Mouse (Mus musculus): ENCODE results near the gene Angptl7. TPM values are rescaled to one million over a fixed set of nuclear protein-coding genes. Genes with fewer than 3 reads are reported as not detected.

Gene Angptl7
- polyA plus RNA-seq, 1 experiment from 2014 or later = 0.28 TPM

- Histone ChIP-seq H3K36me3 (ENCODE audit: control insufficient read depth, insufficient read depth, low read length) (peaks cover 83% of the 10 kb centered on the region), H3K4me2 (ENCODE audit: low read length) (no peak overlapping the region), H3K9me3 (ENCODE audit: control insufficient read depth, low read length) (no peaks in the 10 kb centered on the region), H3K27me3 (replicated peaks; ENCODE audit: control insufficient read depth, insufficient read depth, low read length) (no peaks in the 10 kb centered on the region), H3K4me3 (ENCODE audit: low read depth, low read length) (no peak overlapping the region), H3K4me1 (replicated peaks; ENCODE audit: control insufficient read depth, insufficient read depth, low read length) (no peaks in the 10 kb centered on the region), H3K9ac (ENCODE audit: low read length) (no peak overlapping the region), H3K27ac (ENCODE audit: low read depth) (no peak overlapping the region)
- WGBS = 91% methylated on average over 5 of the region's 5 CpGs
- DNase-seq (ENCODE audit: low spot score) (no peak), ATAC-seq (replicated peaks; ENCODE audit: low FRiP score, low TSS enrichment, low read depth) (no peak)
Measured at GRCm38 (mm10) chr4:148455477-148456025, 44.7 kb downstream of the Angptl7 start.

GRCm38 (mm10) chr4:148453707-148454106 is 46.6 kb downstream of the Angptl7 start:
- whole genome bisulfite sequencing = 90% methylated on average over 11 of the region's 11 CpGs
- ATAC-seq (replicated peaks; ENCODE audit: low FRiP score, low TSS enrichment, low read depth) = no peak
- Histone ChIP-seq H3K4me3 (ENCODE audit: low read depth, low read length) (no peak overlapping the region), H3K36me3 (ENCODE audit: control insufficient read depth, insufficient read depth, low read length) (peaks cover 67% of the 10 kb centered on the region), H3K4me2 (ENCODE audit: low read length) (no peak overlapping the region), H3K9me3 (ENCODE audit: control insufficient read depth, low read length) (no peaks in the 10 kb centered on the region), H3K27me3 (replicated peaks; ENCODE audit: control insufficient read depth, insufficient read depth, low read length) (no peaks in the 10 kb centered on the region), H3K4me1 (replicated peaks; ENCODE audit: control insufficient read depth, insufficient read depth, low read length) (peaks cover 7% of the 10 kb centered on the region), H3K27ac (ENCODE audit: low read depth) (no peak overlapping the region), H3K9ac (ENCODE audit: low read length) (no peak overlapping the region)
- no peak for DNase-seq (ENCODE audit: low spot score)

DNA sequence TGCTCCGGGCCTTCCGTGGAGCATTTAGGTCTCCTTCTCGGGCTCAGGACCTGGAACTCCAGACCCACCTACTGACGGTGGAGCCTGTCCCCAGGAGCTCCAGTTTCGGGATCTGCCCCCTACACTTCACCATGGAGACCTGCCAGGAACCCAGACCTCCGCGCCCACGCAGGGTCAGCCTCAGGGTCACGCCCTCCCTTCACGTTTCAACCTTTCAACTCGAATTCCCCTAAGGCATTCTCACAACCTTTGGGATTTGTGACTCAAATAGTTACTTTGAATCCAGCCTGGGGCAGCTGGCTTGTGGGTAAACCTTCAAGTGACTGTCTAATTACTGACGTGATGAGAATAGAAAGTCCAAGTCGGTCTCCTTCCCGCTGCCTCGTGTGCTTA is 51.4 kb downstream of the Angptl7 start:
- no peak overlapping the region; the same call in 1 of the 2 replicates for H3K27ac ChIP-seq (ENCODE audit: low read depth)
- peak overlapping the region; percentile 93 for H3K4me3 ChIP-seq (ENCODE audit: low read depth, low read length)
- no peaks in the 10 kb centered on the region for H3K9me3 ChIP-seq (ENCODE audit: control insufficient read depth, low read length)
- no peaks in the 10 kb centered on the region for H3K27me3 ChIP-seq (replicated peaks; ENCODE audit: control insufficient read depth, insufficient read depth, low read length)
- DNase-seq (ENCODE audit: low spot score) (no peak), ATAC-seq (replicated peaks; ENCODE audit: low FRiP score, low TSS enrichment, low read depth) (no peak; the same call in 1 of the 2 replicates)
- 0% methylated on average over 15 of the region's 15 CpGs for WGBS
- H3K9ac ChIP-seq (ENCODE audit: low read length) = peak overlapping the region; percentile 78
- H3K36me3 ChIP-seq (ENCODE audit: control insufficient read depth, insufficient read depth, low read length) = peaks cover 18% of the 10 kb centered on the region
- H3K4me1 ChIP-seq (replicated peaks; ENCODE audit: control insufficient read depth, insufficient read depth, low read length) = peaks cover 9% of the 10 kb centered on the region
- H3K4me2 ChIP-seq (ENCODE audit: low read length) = peak overlapping the region; percentile 82

GRCm38 (mm10) chr4:148448179-148448852 is 51.9 kb downstream of the Angptl7 start, which contains the start of gene Mtor:
TSS of gene Mtor (plus strand) at chr4:148448611.
- Histone ChIP-seq H3K9me3 (ENCODE audit: control insufficient read depth, low read length) (no peaks in the 10 kb centered on the region), H3K27me3 (replicated peaks; ENCODE audit: control insufficient read depth, insufficient read depth, low read length) (no peaks in the 10 kb centered on the region), H3K4me1 (replicated peaks; ENCODE audit: control insufficient read depth, insufficient read depth, low read length) (peaks cover 14% of the 10 kb centered on the region), H3K27ac (ENCODE audit: low read depth) (peak within 1 kb of the TSS; percentile 7; the same call in 1 of the 2 replicates), H3K36me3 (ENCODE audit: control insufficient read depth, insufficient read depth, low read length) (peaks cover 13% of the 10 kb centered on the region), H3K9ac (ENCODE audit: low read length) (peak within 1 kb of the TSS; percentile 78), H3K4me2 (ENCODE audit: low read length) (peak within 1 kb of the TSS; percentile 82), H3K4me3 (ENCODE audit: low read depth, low read length) (peak within 1 kb of the TSS; percentile 93)
- DNase-seq (ENCODE audit: low spot score) = peak; percentile 92
- under 1% methylated on average over 56 of the region's 56 CpGs for WGBS
- peak; percentile 95 for ATAC-seq (replicated peaks; ENCODE audit: low FRiP score, low TSS enrichment, low read depth)

Other genes starting within 250 kb of the Angptl7 start
- gene Disp3, start 212.5 kb downstream of the Angptl7 start, polyA plus RNA-seq (2014; fragmentation: Nextera tagmentation; extraction: Ambion mirVana) = 0.18 and 0.23 TPM in 2 replicates
- gene Ubiad1, start 55.7 kb downstream of the Angptl7 start, polyA plus RNA-seq (2014; fragmentation: Nextera tagmentation; extraction: Ambion mirVana) = 17.1 and 18.8 TPM in 2 replicates
- gene Mtor, start 51.8 kb downstream of the Angptl7 start, polyA plus RNA-seq (2014; fragmentation: Nextera tagmentation; extraction: Ambion mirVana) = 19.1 and 20.8 TPM in 2 replicates
- 89.2 and 100 TPM in 2 replicates for gene Exosc10, start 58.0 kb upstream of the Angptl7 start, polyA plus RNA-seq (2014; fragmentation: Nextera tagmentation; extraction: Ambion mirVana)
- gene Srm, start 91.0 kb upstream of the Angptl7 start, polyA plus RNA-seq (2014; fragmentation: Nextera tagmentation; extraction: Ambion mirVana) = 249 and 260 TPM in 2 replicates
- 0.22 and 0.28 TPM in 2 replicates for gene Masp2, start 102.1 kb upstream of the Angptl7 start, polyA plus RNA-seq (2014; fragmentation: Nextera tagmentation; extraction: Ambion mirVana)
- 137 and 153 TPM in 2 replicates for gene Tardbp, start 126.6 kb upstream of the Angptl7 start, polyA plus RNA-seq (2014; fragmentation: Nextera tagmentation; extraction: Ambion mirVana)
- gene Gm572, start 142.9 kb upstream of the Angptl7 start, polyA plus RNA-seq (2014; fragmentation: Nextera tagmentation; extraction: Ambion mirVana) = not detected in 2 replicates